Mouse (Mus musculus) myocyte (in vitro differentiated cells): Measurements from ENCODE around the gene Tbx6.

Source experiments
- CEBPB ChIP-seq: IDR thresholded peaks from 2 replicates; pipeline ENCODE4 v1.6.1; 2011; ENCODE audit warnings: mild to moderate bottlenecking, moderate library complexity; ENCODE audit not compliant: poor library complexity, insufficient read depth, severe bottlenecking
- E2F4 ChIP-seq: IDR thresholded peaks from one replicate; pipeline ENCODE4 v1.6.1; 2011; ENCODE audit warnings: mild to moderate bottlenecking, control low read depth, moderate library complexity; ENCODE audit not compliant: insufficient read depth
- MYOD1 ChIP-seq, 3 experiments: IDR thresholded peaks; one replicate each; pipeline ENCODE4 v1.6.1; 2011; ENCODE audit warnings: control low read depth in 2 of 3, low read depth in 2 of 3, mild to moderate bottlenecking in 2 of 3, moderate library complexity in 1 of 3; ENCODE audit not compliant: insufficient read length in 2 of 3, control insufficient read depth in 1 of 3
- MYOG ChIP-seq, 3 experiments: IDR thresholded peaks; one replicate each; pipeline ENCODE4 v1.6.1; 2011; ENCODE audit warnings: control low read depth in 2 of 3, low read depth in 2 of 3, mild to moderate bottlenecking in 2 of 3; ENCODE audit not compliant: insufficient read length in 2 of 3, control insufficient read depth in 1 of 3, insufficient read depth in 1 of 3
- POLR2A ChIP-seq: IDR thresholded peaks from one replicate; pipeline ENCODE4 v1.6.1; 2011; ENCODE audit warnings: low read depth, mild to moderate bottlenecking, control low read depth, moderate library complexity; ENCODE audit not compliant: insufficient read length
- POLR2AphosphoS2 ChIP-seq: IDR thresholded peaks from one replicate; pipeline ENCODE4 v1.6.1; 2011; ENCODE audit warnings: low read depth, control low read depth; ENCODE audit not compliant: insufficient read length
- TCF12 ChIP-seq: IDR thresholded peaks from one replicate; pipeline ENCODE4 v1.6.1; 2011; ENCODE audit warnings: mild to moderate bottlenecking, control low read depth; ENCODE audit not compliant: poor library complexity, insufficient read depth, severe bottlenecking
- USF1 ChIP-seq: IDR thresholded peaks from one replicate; pipeline ENCODE4 v1.6.1; 2011; ENCODE audit warnings: low read depth, mild to moderate bottlenecking, control low read depth, moderate library complexity

- TF ChIP-seq USF1 = no peak
- TF ChIP-seq POLR2A = peak; percentile 80
- peak; percentile 66 for TF ChIP-seq POLR2AphosphoS2
- TF ChIP-seq MYOD1 (IDR thresholded peaks at IDR 0.05; ENCODE audit: control insufficient read depth in 1 of 3, insufficient read length in 2 of 3, low read depth in 2 of 3) = no peak
- peak; percentile 69 for TF ChIP-seq E2F4
- TF ChIP-seq MYOG (IDR thresholded peaks at IDR 0.05; ENCODE audit: control insufficient read depth in 1 of 3, insufficient read depth in 1 of 3, insufficient read length in 2 of 3, low read depth in 2 of 3) = no peak
- TF ChIP-seq CEBPB = no peak
- TF ChIP-seq TCF12 = no peak
Measured at GRCm38 (mm10) chr7:126808703-126809455, 27.6 kb downstream of the Tbx6 start.
